Mouse (Mus musculus) heart, postnatal 36 days (tissue): Measurements from ENCODE around the gene Olfr441. TPM values are rescaled to one million over a fixed set of nuclear protein-coding genes. Genes with fewer than 3 reads are reported as not detected.
"Not testable (repeated sequence)": the region's sequence is repeated elsewhere in the genome, so short reads cannot be mapped to it uniquely, and the experiment has no call there.

Source experiments
- DNase-seq, 2 experiments: peaks; one replicate each; pipeline ENCODE4 v3.0.0; 2021 to 2022
- intact Hi-C: fragments of 180-260 bp; cut with DNase I; formaldehyde crosslinking; loops from one replicate; pipeline ENCODE4 v1.15.1; 2025
- total RNA-seq, 2 experiments: library from RNA; stranded (reverse); gene quantifications; 2 replicates each; pipeline ENCODE4 v1.2.3; 2021

The Olfr441 gene
- not detected for total RNA-seq

DNA sequence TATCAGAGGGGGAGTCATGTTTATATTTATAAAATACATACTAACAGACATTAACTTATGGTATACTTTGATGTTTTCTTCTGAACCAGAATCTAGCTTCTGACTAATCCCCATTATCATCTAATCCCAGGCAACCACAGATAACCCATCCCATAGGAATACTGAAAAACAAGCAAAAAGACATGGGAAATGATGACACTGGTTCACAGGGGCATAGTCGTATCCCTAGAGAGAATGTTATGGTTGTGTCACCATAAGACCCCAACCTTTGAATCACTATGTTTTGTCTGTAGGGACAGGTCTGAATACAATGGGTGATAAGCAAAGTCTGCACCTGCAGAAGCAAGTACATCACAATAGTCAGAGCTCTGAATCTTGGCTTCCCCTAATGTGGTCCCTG, at the start of gene Olfr441:
Olfr441 (plus strand) TSS at position 301 of the 400 bp plus-strand sequence.
- intact Hi-C loops, DNase-seq: not testable (repeated sequence)

- intact Hi-C loops, result no loop called here
- no peak for DNase-seq
These were observed 27.4 kb upstream of the Olfr441 start for GRCm38 (mm10) chr6:43078750-43079149.

DNA sequence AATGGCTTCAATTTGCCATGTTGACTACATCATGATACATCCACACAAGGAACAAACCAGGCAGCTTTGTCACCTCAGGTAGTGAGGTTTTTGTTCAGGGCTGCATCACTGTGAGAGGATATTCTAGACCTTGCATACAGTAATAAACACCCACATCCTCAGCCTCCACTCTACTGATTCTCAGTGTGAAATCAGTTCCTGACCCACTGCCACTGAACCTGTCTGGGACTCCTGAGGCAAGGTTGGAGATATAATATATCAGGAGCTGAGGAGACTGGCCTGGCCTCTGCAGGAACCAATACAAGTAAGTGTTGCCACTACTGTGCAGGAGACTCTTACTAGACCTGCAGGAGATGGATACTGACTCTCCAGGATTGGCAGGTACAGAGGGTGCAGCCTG, 24.8 kb upstream of the Olfr441 start:
- DNase-seq, intact Hi-C loops: not testable (repeated sequence)

- DNase-seq, intact Hi-C loops: not testable (repeated sequence)
These were observed 40.1 kb downstream of the Olfr441 start, which contains the start of gene Olfr237-ps1 for GRCm38 (mm10) chr6:43146267-43146666. Olfr237-ps1 (plus strand) TSS chr6:43146567.

- DNase-seq, result no peak
- intact Hi-C loops, result no loop called here
These were observed 53.3 kb downstream of the Olfr441 start for GRCm38 (mm10) chr6:43159502-43159901.

- intact Hi-C loops, result no loop called here
These were observed 56.8 kb downstream of the Olfr441 start, which contains the start of gene Olfr437 for GRCm38 (mm10) chr6:43162982-43163381. Olfr437 (plus strand) TSS chr6:43163282.

DNA sequence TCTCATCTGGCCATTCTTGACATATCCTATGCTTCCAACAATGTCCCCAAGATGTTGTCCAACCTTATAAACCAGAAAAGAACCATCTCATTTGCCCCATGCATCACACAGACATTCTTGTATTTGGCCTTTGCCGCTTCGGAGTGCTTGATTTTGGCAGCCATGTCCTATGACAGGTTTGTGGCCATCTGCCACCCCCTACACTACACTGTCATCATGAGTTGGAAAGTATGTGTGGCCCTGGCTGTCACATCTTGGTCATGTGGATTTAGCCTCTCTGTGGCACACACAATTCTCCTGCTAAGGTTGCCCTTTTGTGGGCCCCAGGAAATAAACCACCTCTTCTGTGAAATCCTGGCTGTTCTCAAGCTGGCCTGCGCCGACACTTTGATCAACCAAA, 61.1 kb downstream of the Olfr441 start:
- intact Hi-C loops, result no loop called here
- no peak for DNase-seq

More at GRCm38 (mm10) chr6:43162982-43163381, 56.8 kb downstream of the Olfr441 start, which contains the start of gene Olfr437:
- no peak for DNase-seq

Other genes starting within 250 kb of the Olfr441 start
- not detected for gene Olfr448, start 215.9 kb upstream of the Olfr441 start, total RNA-seq
- gene Olfr447, start 197.5 kb upstream of the Olfr441 start, total RNA-seq, result not detected
- not detected for gene Olfr446, start 185.0 kb upstream of the Olfr441 start, total RNA-seq
- gene Olfr444, start 157.3 kb upstream of the Olfr441 start, total RNA-seq, result not detected
- not detected for gene Olfr237-ps1, start 40.2 kb downstream of the Olfr441 start, total RNA-seq
- not detected for gene Olfr437, start 56.9 kb downstream of the Olfr441 start, total RNA-seq
- gene Olfr13, start 65.8 kb downstream of the Olfr441 start, total RNA-seq, result not detected
- not detected for gene Olfr435, start 90.8 kb downstream of the Olfr441 start, total RNA-seq
- not detected for gene Olfr434, start 106.7 kb downstream of the Olfr441 start, total RNA-seq
- gene Olfr47, start 125.2 kb downstream of the Olfr441 start, total RNA-seq, result not detected
- gene Arhgef5, start 159.2 kb downstream of the Olfr441 start, total RNA-seq, result 10 to 100 TPM; 14.0 to 14.1 TPM
- gene Nobox, start 203.2 kb downstream of the Olfr441 start, total RNA-seq, result not detected